In the genomic region with DNA sequence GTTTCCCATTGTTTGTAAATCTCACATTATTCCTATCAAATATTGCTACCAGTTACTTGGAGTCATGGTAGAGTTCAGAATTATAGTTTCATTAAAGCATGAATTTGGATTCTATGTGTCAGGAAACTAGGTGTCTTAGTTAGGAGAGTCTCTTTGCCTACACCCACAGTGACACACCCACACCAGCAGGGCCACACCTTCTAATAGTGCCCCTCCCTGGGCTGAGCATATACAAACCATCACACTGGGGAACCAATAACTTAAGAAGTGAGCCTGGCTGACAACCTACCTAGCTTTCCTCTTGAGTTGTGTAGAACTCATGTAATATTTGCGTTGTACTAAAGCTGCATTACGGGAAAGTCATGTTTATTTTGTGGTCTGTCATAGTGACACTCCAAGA, we compare ENCODE assay signal across 22 mouse cellular contexts. TPM values are rescaled to one million over a fixed set of nuclear protein-coding genes. Genes with fewer than 3 reads are reported as not detected.
"Had no signal": no experiment of that assay in that cellular context is flagged by ENCODE, and none has a peak within 500 bp of the region (broad histone marks: within the 10 kb centered on the region; RNA-seq: fewer than 3 reads in every experiment).

No protein-coding gene starts in this region.

- DNase-seq: kidney, adult 18-20 months; kidney, adult 9 months; kidney, postnatal 14 days; kidney, postnatal 4 days; left cerebral cortex, postnatal 4 days; lung, adult 18-20 months; lung, postnatal 10 days; right cerebral cortex, adult 18-20 months; right cerebral cortex, postnatal 14 days; right cerebral cortex, postnatal 4 days; thymus, adult 2 months; thymus, postnatal 14 days; thymus, postnatal 4 days had no signal

- H3K4me2 ChIP-seq: limb, embryonic 12.5 days; limb, embryonic 15.5 days; lung, embryonic 15.5 days; midbrain, embryonic 12.5 days; midbrain, embryonic 15.5 days; neural tube, embryonic 12.5 days; neural tube, embryonic 15.5 days had no signal

- H3K9ac ChIP-seq: limb, embryonic 12.5 days; limb, embryonic 15.5 days; lung, embryonic 15.5 days; midbrain, embryonic 12.5 days; midbrain, embryonic 15.5 days; neural tube, embryonic 12.5 days; neural tube, embryonic 15.5 days had no signal

- H3K27me3 ChIP-seq: limb, embryonic 12.5 days; limb, embryonic 15.5 days; lung, embryonic 15.5 days; midbrain, embryonic 12.5 days; midbrain, embryonic 15.5 days; neural tube, embryonic 12.5 days; neural tube, embryonic 15.5 days had no signal

- H3K9me3 ChIP-seq: limb, embryonic 12.5 days; limb, embryonic 15.5 days; lung, embryonic 15.5 days; midbrain, embryonic 12.5 days; midbrain, embryonic 15.5 days; neural tube, embryonic 12.5 days; neural tube, embryonic 15.5 days had no signal

- H3K4me3 ChIP-seq: limb, embryonic 12.5 days; limb, embryonic 15.5 days; lung, embryonic 15.5 days; midbrain, embryonic 12.5 days; midbrain, embryonic 15.5 days; neural tube, embryonic 12.5 days; neural tube, embryonic 15.5 days had no signal

- H3K4me1 ChIP-seq: limb, embryonic 12.5 days; limb, embryonic 15.5 days; lung, embryonic 15.5 days; midbrain, embryonic 15.5 days; neural tube, embryonic 12.5 days; neural tube, embryonic 15.5 days had no signal

- ATAC-seq: midbrain, embryonic 15.5 days had no signal

- H3K27ac ChIP-seq: limb, embryonic 12.5 days; limb, embryonic 15.5 days; lung, embryonic 15.5 days; macrophage; midbrain, embryonic 12.5 days; midbrain, embryonic 15.5 days; neural tube, embryonic 12.5 days; neural tube, embryonic 15.5 days; stomach, postnatal 0 days had no signal

RNA-seq across cellular contexts. Expression of gene Ccn6, which starts 22.2 kb away (rescaled TPM):
- polyA plus RNA-seq: macrophage; thymus, adult 2 months had no signal
